ENCODE assay signal across 8 mouse cellular contexts in the genomic region with DNA sequence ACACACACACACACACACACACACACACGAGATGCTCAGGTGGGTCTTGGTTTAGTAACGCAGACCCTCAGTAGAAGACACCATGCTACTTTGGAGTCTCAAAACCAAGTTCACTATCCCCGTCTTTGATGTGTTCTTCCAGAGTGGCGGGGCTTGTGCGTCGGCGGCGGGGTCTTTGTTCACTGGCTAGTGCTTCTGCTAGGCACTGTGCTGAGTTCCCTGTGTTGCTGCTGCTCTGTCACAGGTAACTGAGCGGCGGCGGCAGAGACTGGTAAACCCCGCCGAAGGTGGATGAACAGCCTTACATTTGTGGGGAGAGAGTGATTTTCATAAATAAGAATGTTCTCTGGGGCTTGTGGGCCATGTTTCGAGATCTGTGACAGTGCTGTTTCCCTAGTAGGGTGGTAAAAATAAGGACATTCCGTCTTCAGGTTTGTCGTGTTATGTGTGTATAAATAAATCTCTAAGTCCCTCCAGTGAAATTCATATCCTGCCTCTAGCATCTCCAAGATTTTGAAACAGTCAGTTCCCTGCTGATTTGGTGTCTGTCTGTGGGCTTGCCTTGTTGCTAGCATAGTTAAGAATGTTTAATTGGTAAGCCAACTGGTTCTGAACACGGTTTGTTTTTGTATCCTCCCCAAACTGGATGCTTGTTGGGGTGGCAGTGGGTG. TPM values are rescaled to one million over a fixed set of nuclear protein-coding genes. Genes with fewer than 3 reads are reported as not detected.
DNase-seq lines count a peak whose midpoint lies in the region; ATAC-seq lines count a peak whose summit lies in the region.

No protein-coding gene starts in this region.

- H3K4me1 ChIP-seq in liver, embryonic 11.5 days (replicated peaks; ENCODE audit: control insufficient read depth, insufficient read depth, low read length), result peaks cover 49% of the 10 kb centered on the region
- peaks cover 61% of the 10 kb centered on the region for H3K4me1 ChIP-seq in embryonic facial prominence, embryonic 15.5 days
- H3K4me1 ChIP-seq in intestine, embryonic 14.5 days (replicated peaks; ENCODE audit: control insufficient read depth, insufficient read depth, low read length), result peaks cover 45% of the 10 kb centered on the region
- H3K4me1 ChIP-seq in neural tube, embryonic 13.5 days (replicated peaks), result peaks cover 64% of the 10 kb centered on the region

- peak overlapping the region; percentile 85 for H3K4me2 ChIP-seq in liver, embryonic 11.5 days
- H3K4me2 ChIP-seq in embryonic facial prominence, embryonic 15.5 days (replicated peaks), result peak overlapping the region; percentile 82
- peak overlapping the region; percentile 84 for H3K4me2 ChIP-seq in intestine, embryonic 14.5 days (ENCODE audit: low read length)
- peak overlapping the region; percentile 88 for H3K4me2 ChIP-seq in neural tube, embryonic 13.5 days

- H3K27me3 ChIP-seq in liver, embryonic 11.5 days (replicated peaks; ENCODE audit: control insufficient read depth, insufficient read depth, low read length), result no peaks in the 10 kb centered on the region
- H3K27me3 ChIP-seq in embryonic facial prominence, embryonic 15.5 days, result no peaks in the 10 kb centered on the region
- no peaks in the 10 kb centered on the region for H3K27me3 ChIP-seq in intestine, embryonic 14.5 days (replicated peaks; ENCODE audit: control insufficient read depth, insufficient read depth, low read length)
- peaks cover 12% of the 10 kb centered on the region for H3K27me3 ChIP-seq in neural tube, embryonic 13.5 days

- H3K27ac ChIP-seq in liver, embryonic 11.5 days (ENCODE audit: low read depth, low read length), result peak overlapping the region; percentile 42; the same call in 1 of the 2 replicates
- H3K27ac ChIP-seq in embryonic facial prominence, embryonic 15.5 days (replicated peaks), result peak overlapping the region; percentile 61
- H3K27ac ChIP-seq in intestine, embryonic 14.5 days (ENCODE audit: low read depth), result no peak overlapping the region; the same call in 1 of the 2 replicates
- H3K27ac ChIP-seq in neural tube, embryonic 13.5 days (replicated peaks), result peak overlapping the region; percentile 91

- no peak for ATAC-seq in liver, embryonic 11.5 days (replicated peaks; ENCODE audit: low FRiP score)
- no peak for ATAC-seq in embryonic facial prominence, embryonic 15.5 days (ENCODE audit: insufficient number of reproducible peaks, low FRiP score, low TSS enrichment, low read depth)
- no peak for ATAC-seq in intestine, embryonic 14.5 days (replicated peaks; ENCODE audit: low FRiP score, low TSS enrichment, low read depth)
- ATAC-seq in neural tube, embryonic 13.5 days (ENCODE audit: low read depth), result no peak
- no peak for ATAC-seq in activated CD4-positive, CD25-positive, alpha-beta regulatory T cell, adult 4 months

- no peaks in the 10 kb centered on the region for H3K9me3 ChIP-seq in liver, embryonic 11.5 days (ENCODE audit: control insufficient read depth, low read length)
- no peaks in the 10 kb centered on the region for H3K9me3 ChIP-seq in embryonic facial prominence, embryonic 15.5 days (replicated peaks)
- no peaks in the 10 kb centered on the region for H3K9me3 ChIP-seq in intestine, embryonic 14.5 days (ENCODE audit: control insufficient read depth, low read length)
- no peaks in the 10 kb centered on the region for H3K9me3 ChIP-seq in neural tube, embryonic 13.5 days

- DNase-seq in liver, embryonic 11.5 days (ENCODE audit: low spot score), result no peak
- DNase-seq in liver (no peak), MN1 (ENCODE audit: low spot score) (no peak)
- DNase-seq in intestine, embryonic 14.5 days (ENCODE audit: low spot score), result no peak
- no peak for DNase-seq in layer of hippocampus, postnatal 10 days (ENCODE audit: low spot score in 2 of 2)

- H3K36me3 ChIP-seq in liver, embryonic 11.5 days (ENCODE audit: control insufficient read depth, insufficient read depth, low read length), result no peaks in the 10 kb centered on the region
- no peaks in the 10 kb centered on the region for H3K36me3 ChIP-seq in embryonic facial prominence, embryonic 15.5 days
- H3K36me3 ChIP-seq in intestine, embryonic 14.5 days (ENCODE audit: control insufficient read depth, insufficient read depth, low read length), result no peaks in the 10 kb centered on the region
- no peaks in the 10 kb centered on the region for H3K36me3 ChIP-seq in neural tube, embryonic 13.5 days

- peak overlapping the region; percentile 26; the same call in 1 of the 2 replicates for H3K9ac ChIP-seq in liver, embryonic 11.5 days (ENCODE audit: low read depth, low read length)
- peak overlapping the region; percentile 82 for H3K9ac ChIP-seq in embryonic facial prominence, embryonic 15.5 days
- peak overlapping the region; percentile 96 for H3K9ac ChIP-seq in intestine, embryonic 14.5 days (ENCODE audit: low read length)
- peak overlapping the region; percentile 97 for H3K9ac ChIP-seq in neural tube, embryonic 13.5 days

- 26% methylated on average over 17 of the region's 17 CpGs for WGBS in liver, embryonic 11.5 days
- 18% methylated on average over 17 of the region's 17 CpGs for WGBS in embryonic facial prominence, embryonic 15.5 days
- WGBS in intestine, embryonic 14.5 days, result 22% methylated on average over 17 of the region's 17 CpGs
- WGBS in neural tube, embryonic 13.5 days, result 19% methylated on average over 17 of the region's 17 CpGs

- peak overlapping the region; percentile 89 for H3K4me3 ChIP-seq in liver, embryonic 11.5 days (ENCODE audit: low read depth, low read length)
- H3K4me3 ChIP-seq in embryonic facial prominence, embryonic 15.5 days (replicated peaks), result peak overlapping the region; percentile 83
- H3K4me3 ChIP-seq in intestine, embryonic 14.5 days (ENCODE audit: low read depth, low read length), result peak overlapping the region; percentile 82
- peak overlapping the region; percentile 85 for H3K4me3 ChIP-seq in neural tube, embryonic 13.5 days

RNA-seq across cellular contexts. Expression of gene Acvr1b, which starts 1.9 kb away (rescaled TPM):
- polyA plus RNA-seq in liver, embryonic 11.5 days (2014; fragmentation: Nextera tagmentation; extraction: Ambion mirVana), result 4.2 and 4.4 TPM in 2 replicates
- 10.5 and 11.4 TPM in 2 replicates for polyA plus RNA-seq in embryonic facial prominence, embryonic 15.5 days (2015; fragmentation: Nextera tagmentation; extraction: Ambion mirVana)
- 12.5 and 12.6 TPM in 2 replicates for polyA plus RNA-seq in intestine, embryonic 14.5 days (2014; fragmentation: Nextera tagmentation; extraction: Ambion mirVana)
- polyA plus RNA-seq in neural tube, embryonic 13.5 days (2015; fragmentation: Nextera tagmentation; extraction: Ambion mirVana), result 18.0 and 18.8 TPM in 2 replicates
- 1 to 10 TPM; 3.5 to 3.6 TPM for polyA plus RNA-seq in activated CD4-positive, CD25-positive, alpha-beta regulatory T cell, adult 4 months (2017; shearing (Covaris generic))
- 10 to 100 TPM; 78.9 to 79.2 TPM for total RNA-seq in layer of hippocampus, postnatal 10 days (2021)

RNA-seq across cellular contexts. Expression of gene Acvrl1, which starts 47.4 kb away (rescaled TPM):
- 2.5 TPM in 2 replicates for polyA plus RNA-seq in liver, embryonic 11.5 days (2014; fragmentation: Nextera tagmentation; extraction: Ambion mirVana)
- polyA plus RNA-seq in embryonic facial prominence, embryonic 15.5 days (2015; fragmentation: Nextera tagmentation; extraction: Ambion mirVana), result 17.5 and 19.6 TPM in 2 replicates
- 16.5 and 16.6 TPM in 2 replicates for polyA plus RNA-seq in intestine, embryonic 14.5 days (2014; fragmentation: Nextera tagmentation; extraction: Ambion mirVana)
- 8.1 and 9.0 TPM in 2 replicates for polyA plus RNA-seq in neural tube, embryonic 13.5 days (2015; fragmentation: Nextera tagmentation; extraction: Ambion mirVana)
- polyA plus RNA-seq in activated CD4-positive, CD25-positive, alpha-beta regulatory T cell, adult 4 months (2017; shearing (Covaris generic)), result 1 to 10 TPM; 1.6 to 2.7 TPM
- total RNA-seq in layer of hippocampus, postnatal 10 days (2021), result 1 to 10 TPM; 9.0 to 9.8 TPM

RNA-seq across cellular contexts. Expression of gene Grasp, which starts 48.2 kb away (rescaled TPM):
- 1.5 and 1.7 TPM in 2 replicates for polyA plus RNA-seq in liver, embryonic 11.5 days (2014; fragmentation: Nextera tagmentation; extraction: Ambion mirVana)
- 11.4 and 15.1 TPM in 2 replicates for polyA plus RNA-seq in embryonic facial prominence, embryonic 15.5 days (2015; fragmentation: Nextera tagmentation; extraction: Ambion mirVana)
- 3.5 and 4.2 TPM in 2 replicates for polyA plus RNA-seq in intestine, embryonic 14.5 days (2014; fragmentation: Nextera tagmentation; extraction: Ambion mirVana)
- polyA plus RNA-seq in neural tube, embryonic 13.5 days (2015; fragmentation: Nextera tagmentation; extraction: Ambion mirVana), result 4.4 and 4.8 TPM in 2 replicates
- polyA plus RNA-seq in activated CD4-positive, CD25-positive, alpha-beta regulatory T cell, adult 4 months (2017; shearing (Covaris generic)), result not detected
- 10 to 100 TPM; 33.3 to 35.3 TPM for total RNA-seq in layer of hippocampus, postnatal 10 days (2021)

Comparison
In these comparisons a context has a peak if more than half of its experiments do, and no peak if none do; other contexts are left out.
1. H3K9ac ChIP-seq: peak in every context shown above with its lines; median percentile 97 in neural tube, embryonic 13.5 days; 96 in intestine, embryonic 14.5 days; 82 in embryonic facial prominence, embryonic 15.5 days; 26 in liver, embryonic 11.5 days.